12 mouse cellular contexts compared by ENCODE assay signal in genomic region chr6:34711620-34712019, GRCm38 (mm10).
DNase-seq lines count a peak whose midpoint lies in the region; ATAC-seq and TF ChIP-seq lines count a peak whose summit lies in the region.
"Had no signal": no experiment of that assay in that cellular context is flagged by ENCODE, and none has a peak within 500 bp of the region (broad histone marks: within the 10 kb centered on the region; RNA-seq: fewer than 3 reads in every experiment).

No protein-coding gene starts in this region.

- H3K79me2 ChIP-seq in myocyte (ENCODE audit: control insufficient read depth, insufficient read depth) = peaks cover 82% of the 10 kb centered on the region

- DNase-seq in forebrain, postnatal 0 days = no peak
- DNase-seq in forebrain, embryonic 11.5 days (ENCODE audit: low spot score) = no peak
- no peak for DNase-seq in lung, postnatal 10 days
- DNase-seq in right cerebral cortex, postnatal 14 days = no peak
- no peak for DNase-seq in frontal cortex, postnatal 14 days (ENCODE audit: low spot score in 2 of 2)
- DNase-seq: B cell, adult 2 months; kidney, adult 2 months had no signal

- ATAC-seq in forebrain, postnatal 0 days = no peak
- ATAC-seq in forebrain, embryonic 11.5 days (replicated peaks; ENCODE audit: low FRiP score) = no peak
- ATAC-seq in lung, embryonic 15.5 days (ENCODE audit: borderline replicate concordance, extremely low read depth, low FRiP score, low TSS enrichment) = no peak
- no peak for ATAC-seq in hindbrain, embryonic 16.5 days

- H3ac ChIP-seq in myocyte (ENCODE audit: control insufficient read depth, insufficient read length) = no peak overlapping the region

- H3K27ac ChIP-seq in forebrain, postnatal 0 days (ENCODE audit: low read depth, low read length) = no peak overlapping the region
- H3K27ac ChIP-seq in forebrain, embryonic 11.5 days (ENCODE audit: low read depth, low read length) = no peak overlapping the region
- H3K27ac ChIP-seq in lung, embryonic 15.5 days = no peak overlapping the region
- H3K27ac ChIP-seq in hindbrain, embryonic 16.5 days (ENCODE audit: low read depth, low read length) = no peak overlapping the region

- WGBS in forebrain, postnatal 0 days = 68% methylated on average over 10 of the region's 10 CpGs
- 76% methylated on average over 10 of the region's 10 CpGs for WGBS in forebrain, embryonic 11.5 days
- WGBS in lung, embryonic 15.5 days = 52% methylated on average over 10 of the region's 10 CpGs
- 62% methylated on average over 10 of the region's 10 CpGs for WGBS in hindbrain, embryonic 16.5 days

- peaks cover 18% of the 10 kb centered on the region; the same call in 1 of the 2 replicates for H3K4me1 ChIP-seq in forebrain, postnatal 0 days (ENCODE audit: insufficient read depth)
- H3K4me1 ChIP-seq in forebrain, embryonic 11.5 days (replicated peaks; ENCODE audit: control insufficient read depth, insufficient read depth, low read length) = no peaks in the 10 kb centered on the region; the same call in 1 of the 2 replicates
- peaks cover 60% of the 10 kb centered on the region for H3K4me1 ChIP-seq in lung, embryonic 15.5 days
- peaks cover 23% of the 10 kb centered on the region for H3K4me1 ChIP-seq in hindbrain, embryonic 16.5 days (ENCODE audit: control insufficient read depth, insufficient read depth, low read depth, low read length)

- no peak for TF ChIP-seq CTCF in forebrain, postnatal 0 days (IDR thresholded peaks at IDR 0.05; ENCODE audit: low read depth)

- H3K4me2 ChIP-seq in forebrain, postnatal 0 days (ENCODE audit: low read depth) = 0 out of 2 replicates have a peak overlapping the region, but pooled peaks have one; percentile 88
- no peak overlapping the region for H3K4me2 ChIP-seq in forebrain, embryonic 11.5 days (ENCODE audit: low read depth, low read length, severe bottlenecking)
- H3K4me2 ChIP-seq in lung, embryonic 15.5 days = peak overlapping the region; percentile 67; the same call in 1 of the 2 replicates
- H3K4me2 ChIP-seq in hindbrain, embryonic 16.5 days (ENCODE audit: low read length) = peak overlapping the region; percentile 69
- peak overlapping the region; percentile 79 for H3K4me2 ChIP-seq in myocyte (ENCODE audit: low read depth)

- H3K9me3 ChIP-seq in forebrain, postnatal 0 days (ENCODE audit: low read length) = no peaks in the 10 kb centered on the region
- no peaks in the 10 kb centered on the region for H3K9me3 ChIP-seq in forebrain, embryonic 11.5 days (ENCODE audit: control insufficient read depth, low read length)
- H3K9me3 ChIP-seq in lung, embryonic 15.5 days = no peaks in the 10 kb centered on the region
- no peaks in the 10 kb centered on the region for H3K9me3 ChIP-seq in hindbrain, embryonic 16.5 days (ENCODE audit: control insufficient read depth, low read length)
- H3K9me3 ChIP-seq: forebrain, embryonic 10.5 days had no signal

- no peak for TF ChIP-seq POLR2A in myocyte (IDR thresholded peaks at IDR 0.05; ENCODE audit: insufficient read length, low read depth)

- H3K4me3 ChIP-seq in forebrain, postnatal 0 days (ENCODE audit: low read depth, low read length) = no peak overlapping the region
- no peak overlapping the region for H3K4me3 ChIP-seq in forebrain, embryonic 11.5 days (ENCODE audit: low read depth, low read length)
- H3K4me3 ChIP-seq in lung, embryonic 15.5 days = no peak overlapping the region
- no peak overlapping the region for H3K4me3 ChIP-seq in hindbrain, embryonic 16.5 days (ENCODE audit: low read length)
- H3K4me3 ChIP-seq in myocyte = peak overlapping the region; percentile 93
- H3K4me3 ChIP-seq: megakaryocyte, embryonic 14.5 days had no signal

- H3K36me3 ChIP-seq in forebrain, postnatal 0 days (ENCODE audit: insufficient read depth) = no peaks in the 10 kb centered on the region
- no peaks in the 10 kb centered on the region for H3K36me3 ChIP-seq in forebrain, embryonic 11.5 days (ENCODE audit: control insufficient read depth, insufficient read depth, low read length)
- H3K36me3 ChIP-seq in lung, embryonic 15.5 days = no peaks in the 10 kb centered on the region
- no peaks in the 10 kb centered on the region for H3K36me3 ChIP-seq in hindbrain, embryonic 16.5 days (ENCODE audit: control insufficient read depth, insufficient read depth, low read length)
- peaks cover 12% of the 10 kb centered on the region for H3K36me3 ChIP-seq in myocyte (ENCODE audit: control insufficient read depth, insufficient read depth)

- H3K27me3 ChIP-seq in forebrain, postnatal 0 days (ENCODE audit: insufficient read depth, low read length) = no peaks in the 10 kb centered on the region
- no peaks in the 10 kb centered on the region for H3K27me3 ChIP-seq in forebrain, embryonic 11.5 days (ENCODE audit: control insufficient read depth, insufficient read depth, low read length)
- no peaks in the 10 kb centered on the region for H3K27me3 ChIP-seq in lung, embryonic 15.5 days
- no peaks in the 10 kb centered on the region for H3K27me3 ChIP-seq in hindbrain, embryonic 16.5 days (replicated peaks; ENCODE audit: control insufficient read depth, insufficient read depth, low read length)
- no peaks in the 10 kb centered on the region for H3K27me3 ChIP-seq in myocyte (ENCODE audit: control insufficient read depth, insufficient read depth, insufficient read length)

- no peak overlapping the region for H3K9ac ChIP-seq in forebrain, postnatal 0 days
- no peak overlapping the region for H3K9ac ChIP-seq in forebrain, embryonic 11.5 days (ENCODE audit: low read length)
- H3K9ac ChIP-seq in lung, embryonic 15.5 days = no peak overlapping the region
- no peak overlapping the region for H3K9ac ChIP-seq in hindbrain, embryonic 16.5 days (ENCODE audit: low read depth, low read length)

TF ChIP-seq in myocyte, 11 proteins besides CTCF, POLR2A, EP300 and RAD21:
- TF ChIP-seq E2F4 (IDR thresholded peaks at IDR 0.05; ENCODE audit: insufficient read depth) (no peak), SRF (IDR thresholded peaks at IDR 0.05; ENCODE audit: control insufficient read depth, insufficient read length, low read depth) (no peak), POLR2AphosphoS2 (IDR thresholded peaks at IDR 0.05; ENCODE audit: insufficient read length, low read depth) (no peak), MYOG (IDR thresholded peaks at IDR 0.05; ENCODE audit: control insufficient read depth in 1 of 3, insufficient read depth in 1 of 3, insufficient read length in 2 of 3, low read depth in 2 of 3) (no peak), REST (IDR thresholded peaks at IDR 0.05; ENCODE audit: insufficient read depth, insufficient read length) (no peak), CEBPB (IDR thresholded peaks at IDR 0.05; ENCODE audit: insufficient read depth, poor library complexity, severe bottlenecking) (no peak), MAX (IDR thresholded peaks at IDR 0.05; ENCODE audit: low read depth) (no peak), USF1 (IDR thresholded peaks at IDR 0.05; ENCODE audit: low read depth) (no peak), TCF12 (IDR thresholded peaks at IDR 0.05; ENCODE audit: insufficient read depth, poor library complexity, severe bottlenecking) (no peak), MYOD1 (IDR thresholded peaks at IDR 0.05; ENCODE audit: control insufficient read depth in 1 of 3, insufficient read length in 2 of 3, low read depth in 2 of 3) (no peak), TCF3 (IDR thresholded peaks at IDR 0.05; ENCODE audit: insufficient read length, low read depth) (no peak)
